Mouse (Mus musculus) limb, embryonic 10.5 days (tissue): ENCODE results near the gene 4930435E12Rik. TPM values are rescaled to one million over a fixed set of nuclear protein-coding genes. Genes with fewer than 3 reads are reported as not detected.
"Not testable (repeated sequence)": the region's sequence is repeated elsewhere in the genome, so short reads cannot be mapped to it uniquely, and the experiment has no call there.

Experiments used
- DNase-seq: peaks from one replicate; pipeline ENCODE4 v3.0.0-alpha.2; 2017; ENCODE audit warnings: low spot score
- H3K27ac ChIP-seq: fragments of 300-500 bp; sonication (generic); 2 replicates; pipeline ENCODE4 v1.5.1; 2016; ENCODE audit warnings: mild to moderate bottlenecking
- H3K27me3 ChIP-seq: fragments of 300-500 bp; sonication (generic); 2 replicates; pipeline ENCODE4 v1.6.1; 2016; ENCODE audit warnings: low read depth, mild to moderate bottlenecking; ENCODE audit not compliant: poor library complexity, severe bottlenecking
- H3K36me3 ChIP-seq: fragments of 300-500 bp; sonication (generic); 2 replicates; pipeline ENCODE4 v1.6.1; 2016; ENCODE audit warnings: mild to moderate bottlenecking, moderate library complexity
- H3K4me1 ChIP-seq: fragments of 300-500 bp; sonication (generic); 2 replicates; pipeline ENCODE4 v1.6.1; 2016
- H3K4me3 ChIP-seq: fragments of 300-500 bp; sonication (generic); 2 replicates; pipeline ENCODE4 v1.5.1; 2016; ENCODE audit warnings: mild to moderate bottlenecking, moderate library complexity
- H3K9me3 ChIP-seq: fragments of 300-500 bp; sonication (generic); replicated peaks from 2 replicates; pipeline ENCODE4 v1.6.1; 2016; ENCODE audit warnings: mild to moderate bottlenecking
- WGBS: fragments of 180-500 bp; shearing (Covaris S2); methylation state at CpG from one replicate; pipeline ENCODE4 v1.1.7; 2016; 5-methylcytosine and 5-hydroxymethylcytosine counted together
- polyA plus RNA-seq: library from polyadenylated mRNA; unstranded; fragments of >200 nt; fragmentation: Nextera tagmentation; extraction: Ambion mirVana; gene quantifications from 2 replicates; pipeline ENCODE4 v1.2.1, GENCODE M21; 2016

The 4930435E12Rik gene
- polyA plus RNA-seq = not detected in 2 replicates

- Histone ChIP-seq H3K4me3 (no peak within 1 kb of the TSS), H3K4me1 (no peaks in the 10 kb centered on the region), H3K27me3 (no peaks in the 10 kb centered on the region), H3K27ac (no peak within 1 kb of the TSS), H3K9me3 (no peaks in the 10 kb centered on the region), H3K36me3 (no peaks in the 10 kb centered on the region)
- WGBS = 84% methylated on average over 3 of the region's 3 CpGs
- no peak for DNase-seq
Observed at GRCm38 (mm10) chr16:38828649-38829048, at the start of gene 4930435E12Rik. Gene 4930435E12Rik (minus strand): TSS chr16:38828749.

- WGBS = 41% methylated on average over 4 of the region's 4 CpGs
- Histone ChIP-seq H3K9me3 (no peaks in the 10 kb centered on the region), H3K36me3 (no peaks in the 10 kb centered on the region), H3K4me3 (no peak overlapping the region), H3K27me3 (no peaks in the 10 kb centered on the region), H3K4me1 (no peaks in the 10 kb centered on the region), H3K27ac (no peak overlapping the region)
- no peak for DNase-seq
Observed at GRCm38 (mm10) chr16:38874481-38874880, 45.9 kb upstream of the 4930435E12Rik start.

GRCm38 (mm10) chr16:38873231-38873630 is 44.7 kb upstream of the 4930435E12Rik start:
- no peak for DNase-seq
- Histone ChIP-seq H3K27me3 (no peaks in the 10 kb centered on the region), H3K36me3 (no peaks in the 10 kb centered on the region), H3K4me1 (no peaks in the 10 kb centered on the region), H3K9me3 (no peaks in the 10 kb centered on the region), H3K4me3 (no peak overlapping the region), H3K27ac (no peak overlapping the region)
- WGBS = 95% methylated on average over 4 of the region's 4 CpGs

GRCm38 (mm10) chr16:38864358-38864757 is 35.8 kb upstream of the 4930435E12Rik start:
- WGBS = 89% methylated on average over 5 of the region's 5 CpGs
- no peak for DNase-seq
- H3K27me3 ChIP-seq = no peaks in the 10 kb centered on the region
- no peaks in the 10 kb centered on the region for H3K36me3 ChIP-seq
- H3K4me1 ChIP-seq = no peaks in the 10 kb centered on the region
- H3K27ac ChIP-seq = no peak overlapping the region
- H3K9me3 ChIP-seq = no peaks in the 10 kb centered on the region
- no peak overlapping the region for H3K4me3 ChIP-seq

- Histone ChIP-seq H3K4me3 (no peak overlapping the region), H3K9me3 (no peaks in the 10 kb centered on the region), H3K27me3 (no peaks in the 10 kb centered on the region), H3K36me3 (no peaks in the 10 kb centered on the region), H3K4me1 (no peaks in the 10 kb centered on the region), H3K27ac (no peak overlapping the region)
- no peak for DNase-seq
- WGBS = 74% methylated on average over 6 of the region's 6 CpGs
Observed at GRCm38 (mm10) chr16:38860548-38860947, 32.0 kb upstream of the 4930435E12Rik start.

GRCm38 (mm10) chr16:38858120-38858749 is 29.7 kb upstream of the 4930435E12Rik start:
- Histone ChIP-seq H3K9me3 (no peaks in the 10 kb centered on the region), H3K27ac (no peak overlapping the region), H3K36me3 (no peaks in the 10 kb centered on the region), H3K4me3 (no peak overlapping the region), H3K27me3 (no peaks in the 10 kb centered on the region), H3K4me1 (no peaks in the 10 kb centered on the region)
- DNase-seq = no peak
- 40% methylated on average over 8 of the region's 8 CpGs for WGBS

- H3K4me1 ChIP-seq = peaks cover 6% of the 10 kb centered on the region
- H3K9me3 ChIP-seq = no peaks in the 10 kb centered on the region
- no peak overlapping the region for H3K4me3 ChIP-seq
- H3K27me3 ChIP-seq = no peaks in the 10 kb centered on the region
- H3K27ac ChIP-seq = no peak overlapping the region
- H3K36me3 ChIP-seq = no peaks in the 10 kb centered on the region
- peak; percentile 71 for DNase-seq
- WGBS = 40% methylated on average over 8 of the region's 8 CpGs
Observed at GRCm38 (mm10) chr16:38812521-38812920, 16.0 kb downstream of the 4930435E12Rik start.

GRCm38 (mm10) chr16:38810196-38810595 is 18.4 kb downstream of the 4930435E12Rik start:
- H3K9me3 ChIP-seq = no peaks in the 10 kb centered on the region
- no peaks in the 10 kb centered on the region for H3K36me3 ChIP-seq
- no peak overlapping the region for H3K4me3 ChIP-seq
- H3K27ac ChIP-seq = no peak overlapping the region
- WGBS = 73% methylated on average over 5 of the region's 5 CpGs
- no peaks in the 10 kb centered on the region for H3K4me1 ChIP-seq
- no peaks in the 10 kb centered on the region for H3K27me3 ChIP-seq
- DNase-seq = no peak

GRCm38 (mm10) chr16:38807796-38808195 is 20.8 kb downstream of the 4930435E12Rik start:
- not testable (repeated sequence) for H3K27ac ChIP-seq
- 90% methylated on average over 5 of the region's 5 CpGs for WGBS

GRCm38 (mm10) chr16:38800091-38800490 is 28.5 kb downstream of the 4930435E12Rik start, which contains the start of gene Upk1b:
Gene Upk1b (minus strand): TSS chr16:38800328.
- 45% methylated on average over 10 of the region's 10 CpGs for WGBS
- Histone ChIP-seq H3K36me3 (no peaks in the 10 kb centered on the region), H3K27me3 (no peaks in the 10 kb centered on the region), H3K4me1 (peaks cover 8% of the 10 kb centered on the region; the same call in 1 of the 2 replicates), H3K27ac (no peak within 1 kb of the TSS), H3K4me3 (no peak within 1 kb of the TSS), H3K9me3 (no peaks in the 10 kb centered on the region)
- no peak for DNase-seq

More at GRCm38 (mm10) chr16:38807796-38808195, 20.8 kb downstream of the 4930435E12Rik start:
- H3K4me3 ChIP-seq, H3K9me3 ChIP-seq, H3K36me3 ChIP-seq, DNase-seq, H3K27me3 ChIP-seq, H3K4me1 ChIP-seq: not testable (repeated sequence)

GRCm38 (mm10) chr16:38798957-38799450 is 29.5 kb downstream of the 4930435E12Rik start:
- H3K27ac ChIP-seq = no peak overlapping the region
- H3K4me1 ChIP-seq = peaks cover 8% of the 10 kb centered on the region; the same call in 1 of the 2 replicates
- H3K9me3 ChIP-seq = no peaks in the 10 kb centered on the region
- no peaks in the 10 kb centered on the region for H3K27me3 ChIP-seq
- DNase-seq = no peak
- 79% methylated on average over 3 of the region's 3 CpGs for WGBS
- no peaks in the 10 kb centered on the region for H3K36me3 ChIP-seq
- H3K4me3 ChIP-seq = no peak overlapping the region

GRCm38 (mm10) chr16:38793120-38793519 is 35.4 kb downstream of the 4930435E12Rik start:
- H3K36me3 ChIP-seq = no peaks in the 10 kb centered on the region
- DNase-seq = no peak

GRCm38 (mm10) chr16:38789966-38790365 is 38.6 kb downstream of the 4930435E12Rik start:
- Histone ChIP-seq H3K27ac (no peak overlapping the region), H3K4me3 (no peak overlapping the region), H3K36me3 (no peaks in the 10 kb centered on the region), H3K9me3 (no peaks in the 10 kb centered on the region), H3K4me1 (no peaks in the 10 kb centered on the region), H3K27me3 (no peaks in the 10 kb centered on the region)
- 82% methylated on average over 3 of the region's 3 CpGs for WGBS
- no peak for DNase-seq

More at GRCm38 (mm10) chr16:38793120-38793519, 35.4 kb downstream of the 4930435E12Rik start:
- WGBS = 73% methylated on average over 6 of the region's 6 CpGs
- Histone ChIP-seq H3K4me3 (no peak overlapping the region), H3K27ac (no peak overlapping the region), H3K9me3 (no peaks in the 10 kb centered on the region), H3K4me1 (no peaks in the 10 kb centered on the region), H3K27me3 (no peaks in the 10 kb centered on the region)
